Mouse (Mus musculus) c-Kit-positive CD71-positive TER-119-negative erythroid progenitor cells, embryonic 14.5 days (primary cell): ENCODE results near the gene Baz2b.
A peak's percentile ranks its signal among the peaks of the same experiment; 100 is the strongest.
"Not testable (repeated sequence)": the region's sequence is repeated elsewhere in the genome, so short reads cannot be mapped to it uniquely, and the experiment has no call there.

Source experiments
- DNase-seq: peaks from one replicate; pipeline ENCODE4 v3.0.0-alpha.2; 2013; ENCODE audit warnings: low read depth

The Baz2b gene

DNA sequence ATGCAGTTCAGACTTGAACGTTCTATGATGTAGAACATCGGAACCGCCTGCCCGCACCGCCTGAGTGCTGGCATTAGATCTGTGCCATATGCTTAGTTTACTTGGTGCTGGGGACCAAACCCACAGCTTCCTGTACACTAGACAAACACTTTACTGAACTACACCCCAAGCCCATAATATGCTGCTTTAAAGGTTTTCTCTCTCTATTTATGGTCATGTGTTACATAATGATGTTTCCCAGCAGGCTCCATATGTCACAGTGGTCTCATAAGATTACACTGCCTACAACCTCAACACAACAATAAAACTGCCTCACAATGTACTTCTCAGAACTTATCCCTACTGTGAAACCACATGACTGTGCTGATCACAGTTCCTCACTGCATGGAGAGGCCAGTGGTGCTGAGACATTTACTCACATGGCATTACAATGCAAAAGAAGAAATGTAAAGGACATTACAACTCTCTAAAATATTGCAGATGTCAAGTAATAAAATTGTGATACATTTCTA is 9.5 kb downstream of the Baz2b start:
- no peak for DNase-seq

DNA sequence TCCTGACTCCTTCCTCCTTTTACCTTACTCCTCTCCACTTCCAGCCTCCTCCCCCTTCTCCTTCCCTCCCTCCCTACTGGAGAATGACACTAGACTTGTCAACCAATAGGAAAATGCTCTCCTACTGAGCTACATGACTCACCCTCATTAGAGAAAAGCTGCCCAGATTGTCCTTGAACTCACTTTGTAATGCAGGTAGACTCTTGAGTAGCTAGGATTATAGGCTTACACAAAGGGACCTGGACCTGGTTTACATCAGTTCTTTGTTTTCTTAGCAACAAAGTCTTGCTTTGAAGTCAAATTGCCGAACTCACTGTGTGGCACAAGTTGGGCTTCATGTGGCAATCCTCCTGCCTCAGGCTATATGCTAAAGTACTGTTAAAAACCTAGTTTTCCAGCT is 12.8 kb downstream of the Baz2b start:
- DNase-seq: no peak

DNA sequence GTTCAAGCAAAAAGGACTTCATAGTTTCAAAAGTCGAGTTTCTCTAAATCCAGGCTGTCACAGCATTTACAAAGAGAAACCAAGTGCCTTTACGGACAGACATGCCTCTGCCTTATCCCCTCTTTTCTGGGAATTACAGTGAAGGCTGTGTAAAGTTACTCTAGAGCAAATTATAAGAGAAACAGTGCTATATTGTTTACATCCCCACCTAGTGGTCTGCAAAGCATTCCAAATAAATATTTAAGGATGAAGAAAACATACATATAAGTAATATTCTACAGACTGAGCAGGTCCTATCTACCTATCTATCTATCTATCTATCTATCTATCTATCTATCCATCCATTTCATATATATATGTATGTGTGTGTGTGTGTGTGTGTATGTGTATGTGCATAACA is 27.9 kb downstream of the Baz2b start:
- no peak for DNase-seq

DNA sequence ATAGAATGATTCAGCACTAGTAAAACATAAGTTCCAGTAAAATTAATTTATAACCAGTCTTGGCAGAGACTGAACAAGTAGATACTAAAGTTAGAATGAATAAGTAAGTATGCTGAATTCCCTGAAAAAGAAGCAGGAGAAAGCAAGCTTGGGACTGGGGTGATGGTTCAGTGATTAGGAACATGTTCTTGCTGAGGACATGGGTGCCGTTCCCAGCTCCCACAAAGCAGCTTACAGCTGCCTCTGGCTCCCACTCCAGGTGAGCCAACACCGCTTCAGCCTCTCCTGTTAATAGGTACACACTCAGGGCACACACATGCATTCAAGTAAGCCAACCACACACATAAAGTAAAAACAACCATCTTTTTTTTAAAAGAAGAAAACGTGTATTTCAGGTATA is 32.1 kb downstream of the Baz2b start:
- no peak for DNase-seq

DNA sequence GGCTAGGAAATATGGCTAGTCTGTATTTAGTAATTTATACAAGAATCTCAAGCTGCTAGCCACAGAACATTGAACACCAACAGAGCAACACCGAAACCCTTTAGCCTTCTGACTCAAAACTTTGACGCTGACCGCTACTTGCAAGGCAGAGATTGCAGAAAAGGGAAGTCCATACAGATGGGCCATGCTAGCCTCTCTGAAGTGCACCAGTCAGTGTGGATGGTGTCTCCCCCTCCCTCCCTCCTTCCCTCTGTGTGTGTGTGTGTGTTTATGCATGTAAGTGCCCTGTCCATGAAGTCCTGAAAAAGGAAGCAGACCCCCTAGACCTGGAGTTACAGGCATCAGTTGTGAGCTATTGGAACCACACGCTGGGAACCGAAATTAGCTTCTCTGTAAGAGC is 33.6 kb downstream of the Baz2b start:
- no peak for DNase-seq

DNA sequence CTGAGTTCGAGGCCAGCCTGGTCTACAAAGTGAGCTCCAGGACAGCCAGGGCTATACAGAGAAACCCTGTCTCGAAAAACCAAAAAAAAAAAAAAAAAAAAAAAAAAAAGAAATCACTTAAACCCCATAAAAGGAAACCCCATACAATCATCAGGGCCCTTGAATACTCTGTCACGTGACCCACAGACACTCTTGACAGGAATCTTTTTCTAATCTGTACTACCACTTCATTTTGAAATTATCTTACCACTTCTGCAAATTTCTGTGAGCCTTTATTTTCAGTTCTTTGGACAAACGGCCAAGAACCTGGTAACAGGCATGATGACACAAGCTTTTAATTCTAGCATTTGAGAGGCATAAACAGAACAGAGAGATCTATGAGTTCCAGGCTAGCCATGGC is 34.6 kb downstream of the Baz2b start:
- DNase-seq: no peak

DNA sequence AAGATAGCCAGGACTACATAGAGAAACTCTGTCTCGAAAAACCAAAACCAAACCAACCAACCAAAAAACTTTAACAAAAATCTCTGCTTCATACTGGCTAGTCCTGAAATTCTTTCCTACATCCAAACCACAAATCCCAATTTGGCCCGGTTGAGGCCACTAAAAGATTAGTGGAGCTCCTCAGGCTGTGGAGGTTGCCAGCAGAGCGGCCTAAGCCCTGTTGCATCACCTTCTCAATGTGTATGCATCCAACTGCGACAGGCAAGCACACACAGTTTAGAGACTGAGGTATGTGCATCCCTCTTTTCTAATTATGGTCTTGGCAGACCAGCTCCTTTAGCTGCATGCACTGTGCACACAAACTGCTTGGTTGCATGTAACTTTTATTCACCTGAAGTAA is 36.0 kb downstream of the Baz2b start:
- no peak for DNase-seq

DNA sequence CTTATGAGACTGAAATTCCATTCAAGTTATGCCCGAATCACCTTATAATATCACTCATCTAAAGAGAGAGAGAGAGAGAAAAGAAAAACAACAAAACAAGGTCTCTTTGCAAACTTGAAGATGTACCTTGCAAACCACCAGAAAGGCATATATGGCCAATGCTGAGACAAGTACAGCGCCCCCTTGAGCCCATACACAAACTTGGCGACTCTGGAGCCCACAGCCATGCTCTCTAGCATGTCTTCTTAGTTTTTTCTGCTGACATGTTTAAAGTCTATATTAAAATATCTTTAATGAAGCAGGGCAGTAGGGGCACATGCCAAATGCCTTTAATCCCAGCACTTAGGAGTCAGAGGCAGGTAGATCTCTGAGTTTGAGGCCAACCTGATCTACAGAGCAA is 36.4 kb downstream of the Baz2b start:
- peak; percentile 19 for DNase-seq

DNA sequence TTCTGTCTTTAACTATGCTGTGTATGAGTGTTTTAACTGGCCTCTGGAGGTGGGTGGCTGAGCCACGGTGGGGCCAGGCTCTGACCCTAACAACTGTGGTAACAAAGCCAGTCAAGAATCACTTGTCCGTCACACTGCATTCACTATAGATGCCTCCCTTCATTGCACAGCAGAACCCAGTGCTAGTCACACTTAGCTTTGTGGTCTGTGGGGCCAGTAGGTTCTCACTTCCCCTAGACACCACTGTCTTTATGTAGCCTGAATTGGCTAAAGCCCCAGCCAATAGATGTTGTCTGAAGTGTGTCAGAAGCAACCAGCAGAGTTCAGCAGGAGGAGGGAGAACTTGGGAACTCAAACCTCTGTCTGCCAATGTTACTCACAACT is 37.1 kb downstream of the Baz2b start:
- DNase-seq: no peak

DNA sequence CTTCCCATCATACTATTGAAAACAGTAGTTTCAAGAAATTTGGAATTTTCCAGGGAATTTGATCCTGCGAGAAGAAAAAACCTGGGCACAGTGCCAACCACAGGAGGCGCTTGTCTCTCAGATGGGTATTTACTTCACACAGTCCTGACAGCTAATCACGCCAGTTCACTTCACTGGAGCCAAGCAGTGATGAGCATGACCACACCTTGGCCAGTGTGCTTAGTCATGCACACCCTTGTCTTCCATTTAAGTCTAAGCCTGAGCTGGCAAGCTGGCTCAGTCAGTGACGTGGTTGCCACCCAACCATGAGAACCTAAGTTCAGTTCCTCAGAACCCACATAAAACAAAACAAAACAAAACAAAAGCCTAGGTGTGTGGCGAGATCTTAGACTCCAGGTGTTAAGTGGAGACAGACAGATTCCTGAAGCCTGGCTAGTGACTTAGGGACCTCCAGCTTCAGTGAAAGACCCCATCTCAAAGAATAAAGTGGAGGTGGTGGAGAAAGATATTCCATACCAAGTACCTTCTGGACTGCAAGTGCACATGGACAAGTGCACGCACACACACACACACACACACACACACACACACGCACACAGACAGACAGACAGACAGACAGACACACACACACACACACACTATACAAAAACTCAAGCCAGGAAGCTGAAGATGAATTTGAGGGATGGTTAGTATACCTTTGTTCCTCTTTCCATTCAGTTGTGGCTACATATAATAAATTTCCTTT is 37.7 kb downstream of the Baz2b start:
- DNase-seq: no peak

DNA sequence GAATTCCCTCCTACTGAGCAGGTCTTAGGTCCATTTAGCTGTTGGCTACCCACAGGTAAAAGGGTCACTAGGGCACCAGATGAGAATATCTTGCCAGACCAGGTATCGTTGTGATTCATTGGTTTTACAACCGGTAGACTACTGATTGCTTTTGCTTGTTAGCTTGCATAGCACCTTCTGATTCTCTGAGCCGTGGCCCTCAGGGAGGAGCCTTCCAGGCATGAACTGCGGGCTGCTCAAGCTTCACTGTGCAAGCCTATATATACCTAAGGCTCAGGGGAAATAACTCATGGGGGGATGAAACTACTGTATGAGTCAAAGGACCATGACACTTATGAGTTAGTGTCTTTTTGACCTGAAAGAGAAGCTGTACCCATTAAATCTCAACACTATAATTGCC is 42.8 kb downstream of the Baz2b start:
- DNase-seq: no peak

DNA sequence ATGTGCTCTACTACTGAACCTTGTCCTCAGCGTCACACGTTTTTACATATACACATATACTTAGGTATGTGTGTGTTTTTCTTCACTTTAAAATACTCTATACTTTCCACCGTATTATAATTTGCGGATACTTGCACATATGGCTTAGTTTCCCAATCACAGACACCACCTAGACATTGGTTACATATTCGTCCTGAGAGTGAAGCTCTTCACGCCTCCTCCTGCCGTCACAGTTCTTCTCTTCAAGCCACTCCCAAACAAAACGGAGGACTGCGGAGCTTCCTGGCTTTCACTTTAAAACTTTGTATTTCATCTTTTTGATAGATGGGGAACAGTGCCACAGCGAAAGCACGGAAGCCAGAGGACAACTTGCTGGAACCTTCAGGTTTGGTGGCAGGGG is 44.0 kb downstream of the Baz2b start:
- DNase-seq: no peak

DNA sequence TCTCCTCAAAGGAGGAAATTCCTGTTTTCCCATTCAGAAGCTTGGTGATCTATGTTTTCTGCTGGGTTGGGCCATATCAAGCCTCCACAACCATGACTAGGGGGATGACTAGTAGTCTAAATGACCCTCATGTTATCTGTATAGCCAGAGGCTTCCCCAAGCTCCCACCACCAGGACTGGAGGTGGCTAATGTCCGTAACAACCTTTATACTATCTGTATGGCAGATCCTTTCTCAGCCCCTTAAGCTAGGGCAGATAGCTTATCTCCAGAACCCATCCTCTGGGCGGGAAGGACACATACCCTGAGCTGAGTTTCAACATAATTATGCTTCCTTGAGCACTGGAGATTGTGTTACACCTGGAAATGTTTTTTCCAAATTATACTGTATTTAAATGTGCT is 45.9 kb downstream of the Baz2b start:
- DNase-seq: no peak

DNA sequence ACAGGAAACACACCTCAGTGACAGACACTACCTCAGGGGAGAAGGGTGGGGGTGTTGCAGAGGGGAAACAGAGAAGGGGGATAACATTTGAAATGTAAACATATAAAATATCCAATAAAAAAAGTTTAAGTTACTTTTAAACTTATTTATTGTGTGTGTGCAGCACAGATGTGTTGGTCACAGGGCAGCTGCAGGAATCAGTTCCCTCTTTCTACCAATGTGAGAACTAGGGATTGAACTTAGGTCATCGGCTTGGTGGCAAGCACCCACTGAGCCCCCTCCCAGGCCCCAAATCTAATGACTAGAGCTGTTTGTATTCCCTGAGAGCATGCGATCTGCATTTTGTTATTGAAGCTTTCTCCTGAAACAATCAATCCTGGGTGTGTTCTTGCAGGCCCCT is 57.2 kb downstream of the Baz2b start:
- DNase-seq: no peak

DNA sequence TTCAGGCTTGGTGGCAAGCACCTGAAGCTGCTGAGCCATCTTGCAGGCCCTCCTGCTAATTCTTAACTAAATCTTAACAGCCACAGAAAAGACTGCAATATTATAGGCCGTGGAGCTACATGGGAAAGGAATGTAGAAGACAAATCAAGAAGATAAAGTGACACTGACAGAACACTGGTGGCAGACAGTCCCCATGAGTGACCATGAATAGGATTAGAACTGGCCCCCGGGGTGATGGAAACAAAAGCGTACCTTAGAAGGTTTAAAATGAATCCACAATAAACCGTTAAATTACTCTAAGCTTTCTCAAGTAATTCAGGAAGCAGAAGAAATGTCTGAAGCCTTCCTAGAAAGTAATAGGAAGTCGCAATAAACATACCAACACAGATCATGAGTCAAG is 61.0 kb downstream of the Baz2b start:
- no peak for DNase-seq

DNA sequence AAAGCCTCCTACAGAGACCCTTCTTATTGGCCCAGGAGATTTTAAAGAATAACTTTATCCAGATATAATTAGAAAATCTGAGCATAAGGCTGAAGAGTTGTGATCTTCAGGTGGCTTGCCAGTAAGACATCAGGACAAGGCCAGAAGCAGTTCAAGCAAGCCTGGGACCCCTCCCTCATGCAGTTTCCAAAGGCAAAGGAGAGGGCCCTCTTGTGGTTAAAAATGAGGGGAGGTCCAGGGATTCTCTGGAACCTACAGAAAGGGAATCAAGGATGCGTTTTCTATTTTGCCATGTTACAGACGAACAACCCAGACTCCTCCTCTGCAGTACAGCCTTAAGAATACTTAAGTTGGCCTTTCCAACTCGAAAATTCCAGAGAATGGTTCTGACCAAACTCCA is 62.2 kb downstream of the Baz2b start:
- no peak for DNase-seq

DNA sequence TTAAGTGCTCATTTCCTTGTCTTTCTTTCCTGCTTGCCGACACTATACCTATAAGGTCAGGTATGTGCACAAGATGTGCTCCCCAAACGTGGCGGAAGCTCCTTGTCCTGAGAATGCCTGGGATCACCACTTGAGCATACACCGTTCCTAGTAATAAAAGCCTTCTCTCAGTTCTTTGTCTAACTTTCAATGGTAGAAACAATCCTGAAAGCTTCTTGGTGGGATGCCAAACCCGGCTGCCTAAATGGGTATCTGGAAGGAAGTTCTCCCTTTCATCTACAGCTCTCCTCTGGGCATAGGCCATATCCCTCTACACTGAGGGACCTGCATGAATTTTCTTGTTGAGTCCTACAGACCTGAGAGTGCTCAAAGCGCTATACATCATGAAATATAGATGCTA is 63.9 kb downstream of the Baz2b start:
- no peak for DNase-seq

DNA sequence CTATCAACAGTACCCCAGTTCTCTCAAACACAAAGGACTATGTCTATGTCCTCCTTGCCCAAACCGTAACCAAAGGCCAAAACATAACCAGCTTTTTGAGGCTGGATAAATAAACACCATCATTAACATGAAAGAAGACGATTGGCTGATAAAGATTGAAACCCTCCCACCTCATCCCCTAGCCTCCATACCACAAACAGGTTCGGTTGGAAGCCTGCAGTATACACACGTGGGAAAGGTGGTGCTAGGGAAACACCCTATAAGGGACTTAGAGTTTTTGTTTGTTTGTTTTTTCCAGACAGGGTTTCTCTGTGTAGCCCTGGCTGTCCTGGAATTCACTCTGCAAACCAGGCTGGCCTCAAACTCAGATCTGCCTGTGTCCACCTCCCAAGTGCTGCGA is 66.3 kb downstream of the Baz2b start:
- no peak for DNase-seq

DNA sequence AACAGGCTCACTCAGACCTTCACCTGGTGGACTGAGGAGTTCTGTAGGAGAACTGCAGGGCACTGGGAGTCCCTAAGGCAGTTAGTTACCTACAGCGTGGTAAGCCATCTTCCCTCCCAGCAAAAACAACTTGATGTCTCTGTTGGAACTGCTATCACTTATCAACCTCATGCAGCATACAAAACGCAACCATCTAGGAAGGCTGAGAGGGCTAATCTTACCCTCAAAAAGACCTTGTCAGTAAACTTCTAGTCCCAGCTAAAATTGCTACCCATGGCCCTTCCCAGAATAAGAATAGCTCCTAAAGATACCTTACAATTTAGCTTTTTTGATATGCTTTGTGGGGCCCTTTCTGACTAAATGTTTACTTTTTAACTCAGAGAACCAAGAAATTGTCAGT is 67.4 kb downstream of the Baz2b start:
- no peak for DNase-seq

DNA sequence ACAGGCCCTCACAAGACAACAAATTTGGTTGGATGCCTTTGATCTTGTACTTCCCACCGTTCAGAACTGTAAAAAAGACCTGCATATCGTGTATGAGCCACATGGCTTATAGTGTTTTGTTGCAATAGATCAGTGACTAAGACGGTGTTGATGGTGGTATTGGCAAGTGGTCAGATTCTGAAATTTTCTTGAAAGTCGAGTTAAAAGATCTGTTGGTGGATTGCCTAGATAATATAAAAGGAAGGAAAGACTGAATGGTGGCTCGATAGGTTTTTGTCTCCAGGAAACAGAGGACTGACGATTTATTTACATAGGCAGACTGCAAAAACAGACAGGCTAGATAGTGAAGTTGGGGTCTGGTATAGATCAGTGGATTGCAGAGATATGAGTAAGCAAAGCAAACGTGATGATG is 70.9 kb downstream of the Baz2b start:
- no peak for DNase-seq

DNA sequence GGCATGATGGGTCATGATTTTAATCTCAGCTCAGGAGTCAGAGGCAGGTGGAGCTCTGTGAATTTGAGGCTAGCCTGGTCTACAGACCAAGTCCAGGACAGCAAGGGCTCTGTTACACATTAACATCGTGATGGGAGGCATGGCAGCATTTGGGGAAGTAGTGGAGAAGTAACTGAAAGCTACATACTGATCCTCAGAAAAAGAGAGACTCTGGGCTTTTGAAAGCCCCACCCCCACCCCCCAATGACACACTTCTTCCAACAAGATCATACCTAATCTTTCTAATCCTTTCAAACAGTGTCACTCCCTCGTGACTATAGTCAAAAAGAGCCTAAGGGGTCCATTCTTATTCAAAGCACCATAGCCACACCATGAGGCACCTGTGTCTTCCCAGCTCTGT is 73.8 kb downstream of the Baz2b start:
- no peak for DNase-seq

DNA sequence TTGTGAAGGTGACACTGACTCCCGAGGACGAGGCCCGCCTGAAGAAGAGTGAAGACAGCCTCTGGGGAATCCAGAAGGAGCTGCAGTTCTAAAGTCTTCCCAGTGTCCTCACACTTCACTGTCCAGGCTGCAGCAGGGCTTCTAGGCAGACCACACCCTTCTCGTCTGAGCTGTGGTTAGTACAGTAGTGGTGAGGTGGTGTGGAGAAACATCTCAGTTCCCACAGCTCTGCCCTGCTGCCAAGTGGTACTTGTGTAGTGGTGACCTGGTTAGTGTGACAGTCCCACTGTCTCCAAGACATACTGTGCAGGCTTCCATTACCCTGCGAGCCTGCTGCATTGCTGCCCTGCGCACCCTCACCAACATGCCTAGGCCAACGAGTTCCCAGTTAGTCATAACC is 74.7 kb downstream of the Baz2b start:
- not testable (repeated sequence) for DNase-seq

DNA sequence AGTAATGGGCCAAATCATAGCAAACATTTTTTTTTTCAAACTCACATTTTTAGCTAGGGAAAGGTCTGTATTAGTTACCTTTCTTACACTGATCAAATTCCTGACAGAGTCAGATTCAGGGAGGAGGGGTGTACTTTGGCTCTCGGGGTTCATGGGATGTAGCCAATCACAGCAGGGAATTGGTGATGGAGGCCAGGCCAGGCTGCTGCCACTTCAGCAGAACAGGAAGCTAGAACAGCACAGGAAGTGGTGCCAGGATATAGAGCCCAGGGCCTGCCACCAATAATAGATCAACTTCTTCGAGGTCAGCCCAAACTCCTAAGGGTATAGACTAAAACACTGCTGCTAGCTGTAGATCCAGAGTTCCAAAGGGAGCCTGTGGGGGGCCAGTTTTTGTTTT is 76.6 kb downstream of the Baz2b start:
- DNase-seq: no peak

DNA sequence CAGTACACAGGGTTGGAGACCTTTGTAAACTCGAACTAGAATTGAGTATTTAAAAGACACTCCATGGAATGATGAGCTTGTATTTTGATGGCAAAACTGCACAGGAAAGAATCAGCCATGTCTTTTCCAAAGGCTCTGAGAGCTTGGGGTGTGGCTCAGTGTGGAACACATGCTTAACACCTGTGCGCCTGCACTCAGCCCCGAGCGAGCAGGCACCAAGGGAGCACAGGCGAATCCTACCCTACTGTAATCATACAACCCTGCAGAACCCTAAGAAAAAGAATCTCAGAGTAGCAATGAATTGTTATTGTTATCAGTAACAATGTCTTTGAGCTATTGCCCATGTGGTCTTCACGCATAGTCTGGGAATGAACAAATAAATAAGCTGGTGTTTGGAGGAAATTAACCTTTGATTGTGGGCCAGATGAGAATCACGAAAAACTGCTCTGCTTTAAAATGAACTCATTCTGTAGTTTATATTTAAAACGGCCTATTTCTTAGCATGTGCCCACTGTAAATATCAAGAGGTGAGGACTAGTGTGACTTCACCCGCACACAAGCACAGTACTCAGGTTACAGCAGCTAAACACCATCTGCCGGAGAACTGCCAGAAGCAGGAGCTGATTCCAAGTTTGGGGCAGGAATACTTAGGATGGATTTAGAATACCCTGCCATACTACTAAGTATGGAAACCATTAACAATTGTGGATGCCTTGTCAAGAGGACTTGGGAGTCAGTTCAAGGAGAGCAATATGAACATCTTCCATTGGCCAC is 77.2 kb downstream of the Baz2b start:
- DNase-seq: no peak
